Mouse (Mus musculus) heart, embryonic 11.5 days (tissue): ENCODE measurements around the gene Elf4. TPM values are rescaled to one million over a fixed set of nuclear protein-coding genes. Genes with fewer than 3 reads are reported as not detected.
A peak's percentile ranks its signal among the peaks of the same experiment; 100 is the strongest.

Experiments
- ATAC-seq: fragments of 200-750 bp; cut with Nextera tagmentation; replicated peaks from 2 replicates; pipeline ENCODE4 v1.8.0; 2017; ENCODE audit warnings: moderate library complexity; ENCODE audit not compliant: insufficient number of reproducible peaks, low FRiP score, low TSS enrichment
- H3K27ac ChIP-seq: fragments of 300-500 bp; sonication (generic); 2 replicates; pipeline ENCODE4 v1.5.1; 2014; ENCODE audit warnings: mild to moderate bottlenecking, low read depth, low read length
- H3K27me3 ChIP-seq: fragments of 300-500 bp; sonication (generic); 2 replicates; pipeline ENCODE4 v1.6.1; 2014; ENCODE audit warnings: mild to moderate bottlenecking, low read length, mixed read lengths; ENCODE audit not compliant: control insufficient read depth, insufficient read depth
- H3K36me3 ChIP-seq: fragments of 300-500 bp; sonication (generic); 2 replicates; pipeline ENCODE4 v1.6.1; 2014; ENCODE audit warnings: mild to moderate bottlenecking, low read length, moderate library complexity, mixed read lengths; ENCODE audit not compliant: control insufficient read depth, insufficient read depth
- H3K4me1 ChIP-seq: fragments of 300-500 bp; sonication (generic); 2 replicates; pipeline ENCODE4 v1.6.1; 2014; ENCODE audit warnings: low read length; ENCODE audit not compliant: control insufficient read depth, insufficient read depth
- H3K4me2 ChIP-seq: fragments of 300-500 bp; sonication (generic); 2 replicates; pipeline ENCODE4 v1.6.1; 2014; ENCODE audit warnings: mild to moderate bottlenecking, moderate library complexity
- H3K4me3 ChIP-seq: fragments of 300-500 bp; sonication (generic); 2 replicates; pipeline ENCODE4 v1.5.1; 2014; ENCODE audit warnings: low read depth, low read length
- H3K9ac ChIP-seq: fragments of 300-500 bp; sonication (generic); 2 replicates; pipeline ENCODE4 v1.6.1; 2014; ENCODE audit warnings: mild to moderate bottlenecking, low read depth, low read length, moderate library complexity
- H3K9me3 ChIP-seq: fragments of 300-500 bp; sonication (generic); replicated peaks from 2 replicates; pipeline ENCODE4 v1.6.1; 2016; ENCODE audit warnings: low read length; ENCODE audit not compliant: control insufficient read depth
- WGBS: fragments of 180-500 bp; shearing (Covaris S2); extraction: QIAGEN DNeasy Blood & Tissue Kit; methylation state at CpG from one replicate; pipeline ENCODE4 v1.1.7; 2014; ENCODE audit not compliant: insufficient replicate concordance; 5-methylcytosine and 5-hydroxymethylcytosine counted together
- polyA plus RNA-seq: library from polyadenylated mRNA; unstranded; fragments of >200 nt; fragmentation: Nextera tagmentation; extraction: Ambion mirVana; gene quantifications from 2 replicates; pipeline ENCODE4 v1.2.1, GENCODE M21; 2014

Elf4 gene
- polyA plus RNA-seq, 1 experiment from 2014 or later, result 14.3 TPM

- Histone ChIP-seq H3K4me3 (no peak overlapping the region), H3K4me1 (0 out of 2 replicates have a peak, but pooled peaks cover 9% of the 10 kb centered on the region), H3K27ac (no peak overlapping the region), H3K9me3 (no peaks in the 10 kb centered on the region), H3K4me2 (no peak overlapping the region), H3K9ac (no peak overlapping the region), H3K27me3 (no peaks in the 10 kb centered on the region), H3K36me3 (no peaks in the 10 kb centered on the region)
- 36% methylated on average over 4 of the region's 6 CpGs for WGBS
- ATAC-seq, result 0 out of 2 replicates have a peak, but pooled peaks have one; percentile 23
Observed at GRCm38 (mm10) chrX:48433527-48433899, 29.4 kb downstream of the Elf4 start.

- H3K36me3 ChIP-seq, result no peaks in the 10 kb centered on the region
- no peak overlapping the region for H3K9ac ChIP-seq
- WGBS, result 61% methylated on average over 15 of the region's 15 CpGs
- ATAC-seq, result 0 out of 2 replicates have a peak, but pooled peaks have one; percentile 33
- H3K4me1 ChIP-seq, result peaks cover 11% of the 10 kb centered on the region; the same call in 1 of the 2 replicates
- no peak overlapping the region for H3K4me3 ChIP-seq
- H3K4me2 ChIP-seq, result no peak overlapping the region
- no peaks in the 10 kb centered on the region for H3K27me3 ChIP-seq
- H3K9me3 ChIP-seq, result no peaks in the 10 kb centered on the region
- no peak overlapping the region for H3K27ac ChIP-seq
Observed at GRCm38 (mm10) chrX:48432599-48433526, 30.1 kb downstream of the Elf4 start.

- Histone ChIP-seq H3K4me3 (no peak overlapping the region), H3K4me1 (peaks cover 13% of the 10 kb centered on the region; the same call in 1 of the 2 replicates), H3K27me3 (no peaks in the 10 kb centered on the region), H3K36me3 (no peaks in the 10 kb centered on the region), H3K9ac (no peak overlapping the region), H3K9me3 (no peaks in the 10 kb centered on the region), H3K27ac (no peak overlapping the region), H3K4me2 (no peak overlapping the region)
- WGBS, result 30% methylated on average over 6 of the region's 6 CpGs
- ATAC-seq, result no peak
Observed at GRCm38 (mm10) chrX:48429538-48429937, 33.4 kb downstream of the Elf4 start.

DNA sequence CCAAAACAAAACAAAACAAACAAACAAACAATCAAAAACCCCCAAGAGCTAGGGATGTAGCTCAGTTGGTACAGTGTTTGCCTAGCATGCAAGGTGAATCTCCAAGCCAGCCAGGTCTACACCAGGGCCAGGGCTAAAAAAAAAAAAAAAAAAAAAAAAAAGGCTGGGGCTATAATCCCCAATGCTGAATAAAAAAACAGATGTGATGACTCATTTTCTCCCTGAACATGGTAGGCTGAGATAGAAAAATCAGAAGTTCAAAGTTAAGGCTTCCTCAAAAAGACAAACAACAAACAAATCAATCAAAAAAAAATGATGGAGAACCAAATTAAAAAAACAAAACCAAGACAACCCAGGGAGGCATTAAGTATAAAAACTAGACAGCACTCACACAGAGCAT lies 33.8 kb downstream of the Elf4 start:
- no peak overlapping the region for H3K4me3 ChIP-seq
- no peak overlapping the region for H3K4me2 ChIP-seq
- peaks cover 13% of the 10 kb centered on the region; the same call in 1 of the 2 replicates for H3K4me1 ChIP-seq
- H3K9ac ChIP-seq, result no peak overlapping the region
- ATAC-seq, result no peak
- H3K27me3 ChIP-seq, result no peaks in the 10 kb centered on the region
- H3K9me3 ChIP-seq, result no peaks in the 10 kb centered on the region
- H3K36me3 ChIP-seq, result no peaks in the 10 kb centered on the region
- H3K27ac ChIP-seq, result no peak overlapping the region

- Histone ChIP-seq H3K4me3 (no peak overlapping the region), H3K27me3 (no peaks in the 10 kb centered on the region), H3K9me3 (no peaks in the 10 kb centered on the region), H3K27ac (no peak overlapping the region), H3K9ac (no peak overlapping the region), H3K36me3 (no peaks in the 10 kb centered on the region), H3K4me1 (peaks cover 11% of the 10 kb centered on the region; the same call in 1 of the 2 replicates), H3K4me2 (no peak overlapping the region)
- ATAC-seq, result no peak
- WGBS, result 85% methylated on average over 8 of the region's 8 CpGs
Observed at GRCm38 (mm10) chrX:48428642-48429041, 34.3 kb downstream of the Elf4 start.

DNA sequence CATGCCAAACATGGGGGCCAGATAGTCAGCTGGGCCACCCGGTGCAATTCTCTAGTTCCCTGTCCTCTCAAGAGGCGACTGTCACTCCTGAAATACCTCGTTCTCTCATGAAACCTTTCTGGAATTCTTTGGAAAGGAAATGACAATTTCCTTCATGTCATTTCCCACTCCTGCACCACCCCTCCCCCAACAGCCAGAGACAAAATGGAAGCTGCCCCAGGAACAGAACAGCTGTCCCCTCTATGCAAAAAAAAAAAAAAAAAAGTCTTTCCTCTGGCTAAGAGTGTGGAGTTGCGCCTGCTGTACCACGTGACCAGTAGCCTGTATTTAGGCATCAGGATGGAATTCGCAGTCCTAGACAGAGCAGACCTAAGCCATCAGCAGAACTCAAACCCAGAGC lies 34.7 kb downstream of the Elf4 start:
- no peaks in the 10 kb centered on the region for H3K36me3 ChIP-seq
- WGBS, result 56% methylated on average over 6 of the region's 6 CpGs
- no peak overlapping the region for H3K4me2 ChIP-seq
- no peak overlapping the region for H3K9ac ChIP-seq
- H3K27ac ChIP-seq, result no peak overlapping the region
- H3K27me3 ChIP-seq, result no peaks in the 10 kb centered on the region
- peaks cover 7% of the 10 kb centered on the region; the same call in 1 of the 2 replicates for H3K4me1 ChIP-seq
- no peaks in the 10 kb centered on the region for H3K9me3 ChIP-seq
- ATAC-seq, result no peak
- H3K4me3 ChIP-seq, result no peak overlapping the region

DNA sequence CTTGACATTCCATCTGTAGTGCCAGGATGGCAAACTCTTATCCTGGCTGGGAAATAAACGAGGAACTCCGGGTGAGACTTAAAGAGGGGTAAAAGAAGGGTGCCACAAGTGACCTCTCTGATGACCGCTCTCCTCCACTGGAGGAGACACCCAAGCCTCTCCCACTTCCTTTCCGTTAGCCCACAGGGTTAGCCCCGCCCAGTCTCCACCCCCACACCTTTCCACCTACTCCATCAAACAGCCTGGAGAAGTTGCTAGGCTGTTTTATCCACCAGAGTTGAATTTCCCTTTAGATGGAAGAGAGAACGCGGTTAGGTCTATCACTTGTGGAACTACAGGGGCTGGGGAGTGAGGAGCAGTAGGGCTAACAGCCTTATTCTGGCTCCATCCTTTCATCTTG lies 37.7 kb downstream of the Elf4 start:
- 54% methylated on average over 7 of the region's 7 CpGs for WGBS
- Histone ChIP-seq H3K4me2 (peak overlapping the region; percentile 25; the same call in 1 of the 2 replicates), H3K9ac (no peak overlapping the region), H3K4me3 (no peak overlapping the region), H3K9me3 (no peaks in the 10 kb centered on the region), H3K36me3 (no peaks in the 10 kb centered on the region), H3K27me3 (no peaks in the 10 kb centered on the region), H3K27ac (no peak overlapping the region), H3K4me1 (peaks cover 4% of the 10 kb centered on the region; the same call in 1 of the 2 replicates)
- ATAC-seq, result no peak

- H3K27ac ChIP-seq, result no peak overlapping the region
- no peak overlapping the region for H3K9ac ChIP-seq
- H3K4me3 ChIP-seq, result no peak overlapping the region
Observed at GRCm38 (mm10) chrX:48424583-48424982, 38.3 kb downstream of the Elf4 start.

More at GRCm38 (mm10) chrX:48424583-48424982, 38.3 kb downstream of the Elf4 start:
- Histone ChIP-seq H3K36me3 (no peaks in the 10 kb centered on the region), H3K9me3 (no peaks in the 10 kb centered on the region), H3K27me3 (no peaks in the 10 kb centered on the region), H3K4me1 (peaks cover 4% of the 10 kb centered on the region; the same call in 1 of the 2 replicates), H3K4me2 (peak overlapping the region; percentile 25)
- no peak for ATAC-seq
- 31% methylated on average over 3 of the region's 3 CpGs for WGBS
